Mouse (Mus musculus) embryo, embryonic 11.5 days (tissue): ENCODE data around the gene Gm6351.
"Not testable (repeated sequence)": the region's sequence is repeated elsewhere in the genome, so short reads cannot be mapped to it uniquely, and the experiment has no call there.

Experiments used
- DNase-seq: peaks from one replicate; pipeline ENCODE4 v3.0.0-alpha.2; 2012; ENCODE audit warnings: low read depth, low spot score

Gene Gm6351

GRCm38 (mm10) chr5:94076085-94076484 lies at the start of gene Gm6351:
Gene Gm6351, plus strand, starts transcription at chr5:94076385.
- DNase-seq = not testable (repeated sequence)

DNA sequence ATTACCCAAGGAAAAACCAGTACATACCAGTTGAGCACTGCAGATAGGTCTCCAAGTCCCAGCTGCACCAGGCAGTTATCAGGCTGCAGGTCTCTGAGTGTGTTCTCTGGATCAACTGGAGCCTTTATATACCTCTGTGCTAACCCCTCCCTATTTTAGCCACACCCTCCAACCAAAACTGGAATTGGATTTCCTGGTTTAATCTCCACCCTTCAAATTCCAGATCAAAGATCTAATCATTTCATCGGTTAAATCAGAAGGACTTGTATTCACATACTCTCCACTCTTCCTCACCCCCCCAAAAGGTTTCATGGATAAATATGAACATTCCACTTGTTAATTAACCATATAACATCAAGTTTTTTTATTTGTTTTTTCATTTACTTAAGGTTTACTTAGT lies 5.7 kb upstream of the Gm6351 start, which contains the start of gene BC061212:
Gene BC061212, minus strand, starts transcription at position 101 of the 400 bp plus-strand sequence.
- not testable (repeated sequence) for DNase-seq
